Mouse (Mus musculus) c-Kit-positive CD71-negative TER-119-negative erythroid progenitor cells, embryonic 14.5 days (primary cell): ENCODE data around the gene Ccdc122.
"Not testable (repeated sequence)": the region's sequence is repeated elsewhere in the genome, so short reads cannot be mapped to it uniquely, and the experiment has no call there.

ENCODE experiments used
- DNase-seq: peaks from one replicate; pipeline ENCODE4 v3.0.0-alpha.2; 2013; ENCODE audit warnings: low read depth

Ccdc122 gene

GRCm38 (mm10) chr14:77036226-77037046 is at the start of gene Ccdc122, which contains the start of gene Lacc1:
Gene Ccdc122, plus strand, starts transcription at chr14:77036772.
Gene Lacc1, minus strand, starts transcription at chr14:77036904.
- DNase-seq: peak; percentile 52

GRCm38 (mm10) chr14:76990351-76990750 is 46.2 kb upstream of the Ccdc122 start:
- DNase-seq: not testable (repeated sequence)

- DNase-seq: no peak
Observed at GRCm38 (mm10) chr14:77004740-77005139, 31.8 kb upstream of the Ccdc122 start.

GRCm38 (mm10) chr14:77005566-77005965 is 31.0 kb upstream of the Ccdc122 start:
- DNase-seq: no peak

- peak; percentile 60 for DNase-seq
Observed at GRCm38 (mm10) chr14:77008238-77008637, 28.3 kb upstream of the Ccdc122 start.

- DNase-seq: peak; percentile 60
Observed at GRCm38 (mm10) chr14:77011804-77012203, 24.8 kb upstream of the Ccdc122 start.

GRCm38 (mm10) chr14:77016783-77017182 is 19.8 kb upstream of the Ccdc122 start:
- DNase-seq: not testable (repeated sequence)

GRCm38 (mm10) chr14:77017211-77017610 is 19.4 kb upstream of the Ccdc122 start:
- DNase-seq: no peak

GRCm38 (mm10) chr14:77024499-77024898 is 12.1 kb upstream of the Ccdc122 start:
- no peak for DNase-seq

- DNase-seq: no peak
Observed at GRCm38 (mm10) chr14:77029319-77030054, 7.1 kb upstream of the Ccdc122 start.

- DNase-seq: no peak
Observed at GRCm38 (mm10) chr14:77030808-77031207, 5.8 kb upstream of the Ccdc122 start.

- DNase-seq: no peak
Observed at GRCm38 (mm10) chr14:77032433-77032832, 4.1 kb upstream of the Ccdc122 start.

- no peak for DNase-seq
Observed at GRCm38 (mm10) chr14:77033391-77033790, 3.2 kb upstream of the Ccdc122 start.

- DNase-seq: peak; percentile 34
Observed at GRCm38 (mm10) chr14:77034175-77034915, 2.2 kb upstream of the Ccdc122 start.

- no peak for DNase-seq
Observed at GRCm38 (mm10) chr14:77034970-77035369, 1.6 kb upstream of the Ccdc122 start.

- no peak for DNase-seq
Observed at GRCm38 (mm10) chr14:77037330-77037729, 758 bp downstream of the Ccdc122 start.

GRCm38 (mm10) chr14:77037832-77038425 is 1.4 kb downstream of the Ccdc122 start:
- DNase-seq: no peak

- DNase-seq: no peak
Observed at GRCm38 (mm10) chr14:77053288-77053687, 16.7 kb downstream of the Ccdc122 start.

GRCm38 (mm10) chr14:77069361-77069760 is 32.8 kb downstream of the Ccdc122 start:
- no peak for DNase-seq

- no peak for DNase-seq
Observed at GRCm38 (mm10) chr14:77081248-77081647, 44.7 kb downstream of the Ccdc122 start.

GRCm38 (mm10) chr14:77100285-77100684 is 63.7 kb downstream of the Ccdc122 start:
- DNase-seq: no peak

- not testable (repeated sequence) for DNase-seq
Observed at GRCm38 (mm10) chr14:77110622-77111021, 74.0 kb downstream of the Ccdc122 start.
